Comparison of ENCODE assay signal across 8 mouse cellular contexts in the genomic region with DNA sequence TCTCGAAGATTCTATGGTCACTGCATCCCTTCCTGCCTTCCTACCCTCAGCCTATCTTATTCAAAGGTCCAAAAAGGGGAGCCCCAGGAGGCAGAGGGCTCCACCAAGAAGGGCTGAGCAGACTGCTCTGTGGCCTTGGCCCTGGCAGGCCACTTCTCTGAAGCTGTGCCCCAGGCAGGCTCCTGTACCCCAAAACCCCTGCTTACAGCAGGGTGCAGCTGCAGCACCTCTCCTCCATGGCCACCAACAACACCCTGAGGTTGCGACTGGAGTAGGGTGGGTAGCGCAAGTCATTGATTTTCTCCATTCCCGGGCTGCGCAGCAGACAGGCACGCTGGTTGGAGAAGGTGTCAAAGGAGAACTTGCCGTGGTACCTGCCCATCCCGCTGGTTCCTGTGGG. TPM values are rescaled to one million over a fixed set of nuclear protein-coding genes. Genes with fewer than 3 reads are reported as not detected.
DNase-seq lines count a peak whose midpoint lies in the region; ATAC-seq and TF ChIP-seq lines count a peak whose summit lies in the region.

No protein-coding gene starts in this region.

- H3K27me3 ChIP-seq in heart, embryonic 14.5 days (ENCODE audit: control insufficient read depth, insufficient read depth, low read length): no peaks in the 10 kb centered on the region
- H3K27me3 ChIP-seq in forebrain, postnatal 0 days (ENCODE audit: insufficient read depth, low read length): no peaks in the 10 kb centered on the region

- peak overlapping the region; percentile 83 to 91; a peak in 2 of 4 replicates for H3K27ac ChIP-seq in heart, embryonic 14.5 days (replicated peaks in 1 of 2; ENCODE audit: control insufficient read depth in 1 of 2, insufficient read depth in 1 of 2, low read depth in 2 of 2, low read length in 2 of 2)
- H3K27ac ChIP-seq in ES-E14 (ENCODE audit: insufficient read depth, low read depth, low read length, poor library complexity, severe bottlenecking) (0 out of 2 replicates have a peak overlapping the region, but pooled peaks have one; percentile 2), macrophage (peak overlapping the region; percentile 100)
- H3K27ac ChIP-seq in forebrain, postnatal 0 days (ENCODE audit: low read depth, low read length): no peak overlapping the region

- peak overlapping the region; percentile 82 for H3K9ac ChIP-seq in heart, embryonic 14.5 days (ENCODE audit: low read length)
- H3K9ac ChIP-seq in ES-E14 (ENCODE audit: insufficient read depth, low read depth, low read length, poor library complexity, severe bottlenecking): peak overlapping the region; percentile 82
- no peak overlapping the region for H3K9ac ChIP-seq in forebrain, postnatal 0 days

- no peak for TF ChIP-seq CTCF in forebrain, postnatal 0 days (IDR thresholded peaks at IDR 0.05; ENCODE audit: low read depth)

- WGBS in heart, embryonic 14.5 days: 87% methylated on average over 8 of the region's 8 CpGs
- WGBS in forebrain, postnatal 0 days: 87% methylated on average over 8 of the region's 8 CpGs
- WGBS in macrophage (ENCODE audit: missing documents): 81% methylated on average over 8 of the region's 8 CpGs

- H3K4me1 ChIP-seq in heart, embryonic 14.5 days (ENCODE audit: control insufficient read depth in 2 of 2, insufficient read depth in 2 of 2, low read length in 2 of 2): peaks cover 10 to 14% of the 10 kb centered on the region in 2 experiments
- peaks cover 0 to 4% of the 10 kb centered on the region in 2 experiments; a peak in 1 of 4 replicates for H3K4me1 ChIP-seq in ES-E14 (ENCODE audit: control insufficient read depth in 2 of 2, insufficient read depth in 2 of 2, low read length in 2 of 2, poor library complexity in 1 of 2)
- peaks cover 11% of the 10 kb centered on the region; the same call in 1 of the 2 replicates for H3K4me1 ChIP-seq in forebrain, postnatal 0 days (ENCODE audit: insufficient read depth)

- no peaks in the 10 kb centered on the region for H3K9me3 ChIP-seq in heart, embryonic 14.5 days (ENCODE audit: control insufficient read depth, low read length)
- no peaks in the 10 kb centered on the region for H3K9me3 ChIP-seq in ES-E14 (ENCODE audit: control insufficient read depth, insufficient read depth, low read depth, low read length)
- H3K9me3 ChIP-seq in forebrain, postnatal 0 days (ENCODE audit: low read length): no peaks in the 10 kb centered on the region

- peak overlapping the region; percentile 92 for H3K4me2 ChIP-seq in heart, embryonic 14.5 days (ENCODE audit: low read length)
- peak overlapping the region; percentile 74 for H3K4me2 ChIP-seq in forebrain, postnatal 0 days (ENCODE audit: low read depth)

- in situ Hi-C loops in ES-E14 (cut with MboI; ENCODE audit: low sequenced_read_pairs in 2 of 2, unreplicated experiment in 2 of 2): no loop called here

- no peak for ATAC-seq in heart, embryonic 14.5 days (ENCODE audit: insufficient number of reproducible peaks, insufficient read depth, low FRiP score, low read depth)
- no peak for ATAC-seq in forebrain, postnatal 0 days

- peak overlapping the region; percentile 55 to 70 for H3K4me3 ChIP-seq in heart, embryonic 14.5 days (ENCODE audit: control insufficient read depth in 1 of 2, insufficient read depth in 1 of 2, low read depth in 1 of 2, low read length in 2 of 2)
- H3K4me3 ChIP-seq in ES-E14 (ENCODE audit: insufficient read depth in 1 of 2, low read depth in 1 of 2, low read length in 2 of 2, poor library complexity in 1 of 2, severe bottlenecking in 1 of 2): peak overlapping the region; percentile 76 to 78
- no peak overlapping the region for H3K4me3 ChIP-seq in forebrain, postnatal 0 days (ENCODE audit: low read depth, low read length)
- H3K4me3 ChIP-seq in macrophage (ENCODE audit: inconsistent target): peak overlapping the region; percentile 62

- H3K79me2 ChIP-seq in macrophage (ENCODE audit: inconsistent target): peaks cover 41% of the 10 kb centered on the region

- peaks cover 28% of the 10 kb centered on the region for H3K36me3 ChIP-seq in heart, embryonic 14.5 days (ENCODE audit: control insufficient read depth, insufficient read depth, low read length)
- H3K36me3 ChIP-seq in ES-E14 (ENCODE audit: control insufficient read depth, insufficient read depth, low read length, poor library complexity, severe bottlenecking) (peaks cover 13% of the 10 kb centered on the region), macrophage (ENCODE audit: inconsistent target) (peaks cover 33% of the 10 kb centered on the region; the same call in 1 of the 2 replicates)
- peaks cover 19% of the 10 kb centered on the region for H3K36me3 ChIP-seq in forebrain, postnatal 0 days (ENCODE audit: insufficient read depth)

- DNase-seq in heart, adult 18-20 months: no peak
- no peak for DNase-seq in ES-E14 (ENCODE audit: low read depth, low spot score)
- no peak for DNase-seq in forebrain, postnatal 0 days
- DNase-seq in yolk sac, embryonic 10.5 days (ENCODE audit: low spot score): no peak
- DNase-seq in thymus, postnatal 36 days: no peak
- no peak for DNase-seq in layer of hippocampus, adult 11-12 months (ENCODE audit: low spot score)

TF ChIP-seq in ES-E14, 5 proteins besides CTCF, POLR2A, EP300 and RAD21:
- no peak for TF ChIP-seq ZC3H11A (IDR thresholded peaks at IDR 0.05; ENCODE audit: borderline replicate concordance, low read depth, low read length)
- no peak for TF ChIP-seq HCFC1 (IDR thresholded peaks at IDR 0.05; ENCODE audit: borderline replicate concordance, insufficient read depth, low read length)
- no peak for TF ChIP-seq CHD2 (IDR thresholded peaks at IDR 0.05; ENCODE audit: low read depth, low read length)
- TF ChIP-seq ZNF384 (IDR thresholded peaks at IDR 0.05; ENCODE audit: low read depth, low read length): no peak
- no peak for TF ChIP-seq MAFK (IDR thresholded peaks at IDR 0.05; ENCODE audit: insufficient read depth, low read depth, low read length)
TF ChIP-seq in ES-E14: peak in this region for 0.

RNA-seq across cellular contexts. Expression of gene Ndufs8, which starts 1.1 kb away (rescaled TPM):
- 479 and 507 TPM in 2 replicates for polyA plus RNA-seq in heart, embryonic 14.5 days (2014; fragmentation: Nextera tagmentation; extraction: Ambion mirVana)
- total RNA-seq in heart, adult 18-20 months (2021): 100 to 1,000 TPM; 489 to 502 TPM
- 134 and 135 TPM in 2 replicates for total RNA-seq in ES-E14 (2012; rRNA removed)
- 137 and 148 TPM in 2 replicates for total RNA-seq in forebrain, postnatal 0 days (2014; rRNA removed)
- 261 and 281 TPM in 2 replicates for polyA plus RNA-seq in forebrain, postnatal 0 days (2015; fragmentation: Nextera tagmentation; extraction: Ambion mirVana)
- 10 to 100 TPM in 13 of 26 experiments, 1 to 10 TPM in 13; 3.0 to 21.4 (median 9.9) TPM for total RNA-seq in macrophage (2018; cell fraction: chromatin; rRNA removed)
- total RNA-seq in macrophage (2018; cell fraction: cytosol; rRNA removed): 10 to 100 TPM; 59.2 to 98.0 (median 81.8) TPM
- total RNA-seq in macrophage (2018; cell fraction: nucleus; rRNA removed): 10 to 100 TPM in 22 of 26 experiments, 1 to 10 TPM in 4; 7.7 to 35.0 (median 19.8) TPM
- polyA plus RNA-seq in macrophage (2018): 65.9 to 103 TPM (median 95.7 TPM) in 3 replicates

RNA-seq across cellular contexts. Expression of gene Tcirg1, which starts 6.8 kb away (rescaled TPM):
- 16.1 and 17.1 TPM in 2 replicates for polyA plus RNA-seq in heart, embryonic 14.5 days (2014; fragmentation: Nextera tagmentation; extraction: Ambion mirVana)
- total RNA-seq in heart, adult 18-20 months (2021): 1 to 10 TPM; 8.0 to 9.2 TPM
- total RNA-seq in ES-E14 (2012; rRNA removed): 55.2 and 75.8 TPM in 2 replicates
- total RNA-seq in forebrain, postnatal 0 days (2014; rRNA removed): 21.4 and 23.5 TPM in 2 replicates
- 9.3 and 9.9 TPM in 2 replicates for polyA plus RNA-seq in forebrain, postnatal 0 days (2015; fragmentation: Nextera tagmentation; extraction: Ambion mirVana)
- total RNA-seq in macrophage (2018; cell fraction: chromatin; rRNA removed): 1,000 to 10,000 TPM; 2,108 to 6,099 (median 4,045) TPM
- 100 to 1,000 TPM; 327 to 726 (median 484) TPM for total RNA-seq in macrophage (2018; cell fraction: cytosol; rRNA removed)
- total RNA-seq in macrophage (2018; cell fraction: nucleus; rRNA removed): 1,000 to 10,000 TPM; 1,431 to 3,048 (median 2,231) TPM
- 359 to 665 TPM (median 410 TPM) in 3 replicates for polyA plus RNA-seq in macrophage (2018)

RNA-seq across cellular contexts. Expression of gene Aldh3b1, which starts 15.9 kb away (rescaled TPM):
- 2.3 and 2.9 TPM in 2 replicates for polyA plus RNA-seq in heart, embryonic 14.5 days (2014; fragmentation: Nextera tagmentation; extraction: Ambion mirVana)
- 1 to 10 TPM; 1.3 to 2.0 TPM for total RNA-seq in heart, adult 18-20 months (2021)
- total RNA-seq in ES-E14 (2012; rRNA removed): 0.76 and 1.4 TPM in 2 replicates
- 1.7 and 4.2 TPM in 2 replicates for total RNA-seq in forebrain, postnatal 0 days (2014; rRNA removed)
- 3.6 and 4.1 TPM in 2 replicates for polyA plus RNA-seq in forebrain, postnatal 0 days (2015; fragmentation: Nextera tagmentation; extraction: Ambion mirVana)
- 10 to 100 TPM in 22 of 26 experiments, 1 to 10 TPM in 4; 6.7 to 54.0 (median 33.8) TPM for total RNA-seq in macrophage (2018; cell fraction: chromatin; rRNA removed)
- 10 to 100 TPM; 53.2 to 92.7 (median 74.8) TPM for total RNA-seq in macrophage (2018; cell fraction: cytosol; rRNA removed)
- 10 to 100 TPM; 15.3 to 80.6 (median 43.0) TPM for total RNA-seq in macrophage (2018; cell fraction: nucleus; rRNA removed)
- polyA plus RNA-seq in macrophage (2018): 57.7 to 77.8 TPM (median 67.9 TPM) in 3 replicates

RNA-seq across cellular contexts. Expression of gene Unc93b1, which starts 21.3 kb away (rescaled TPM):
- 11.2 and 14.5 TPM in 2 replicates for polyA plus RNA-seq in heart, embryonic 14.5 days (2014; fragmentation: Nextera tagmentation; extraction: Ambion mirVana)
- total RNA-seq in heart, adult 18-20 months (2021): 10 to 100 TPM; 17.7 to 23.9 TPM
- 3.9 and 9.5 TPM in 2 replicates for total RNA-seq in ES-E14 (2012; rRNA removed)
- 8.6 and 10.8 TPM in 2 replicates for total RNA-seq in forebrain, postnatal 0 days (2014; rRNA removed)
- polyA plus RNA-seq in forebrain, postnatal 0 days (2015; fragmentation: Nextera tagmentation; extraction: Ambion mirVana): 10.6 and 13.2 TPM in 2 replicates
- total RNA-seq in macrophage (2018; cell fraction: chromatin; rRNA removed): 1,000 to 10,000 TPM in 8 of 26 experiments, 100 to 1,000 TPM in 18; 216 to 1,289 (median 786) TPM
- 1,000 to 10,000 TPM in 1 of 26 experiments, 100 to 1,000 TPM in 25; 460 to 1,074 (median 715) TPM for total RNA-seq in macrophage (2018; cell fraction: cytosol; rRNA removed)
- total RNA-seq in macrophage (2018; cell fraction: nucleus; rRNA removed): 1,000 to 10,000 TPM in 15 of 26 experiments, 100 to 1,000 TPM in 11; 504 to 1,525 (median 1,073) TPM
- 421 to 814 TPM (median 651 TPM) in 3 replicates for polyA plus RNA-seq in macrophage (2018)

RNA-seq across cellular contexts. Expression of gene Aldh3b3, which starts 44.8 kb away (rescaled TPM):
- not detected in 2 replicates for polyA plus RNA-seq in heart, embryonic 14.5 days (2014; fragmentation: Nextera tagmentation; extraction: Ambion mirVana)
- under 1 TPM; 0.28 to 0.30 TPM for total RNA-seq in heart, adult 18-20 months (2021)
- not detected in 2 replicates for total RNA-seq in ES-E14 (2012; rRNA removed)
- total RNA-seq in forebrain, postnatal 0 days (2014; rRNA removed): not detected in 2 replicates
- not detected in 2 replicates for polyA plus RNA-seq in forebrain, postnatal 0 days (2015; fragmentation: Nextera tagmentation; extraction: Ambion mirVana)
- total RNA-seq in macrophage (2018; cell fraction: chromatin; rRNA removed): under 1 TPM in 1 of 26 experiments, not detected in 25; 0.29 TPM
- not detected for total RNA-seq in macrophage (2018; cell fraction: cytosol; rRNA removed)
- total RNA-seq in macrophage (2018; cell fraction: nucleus; rRNA removed): under 1 TPM in 1 of 26 experiments, not detected in 25; 0.69 TPM
- polyA plus RNA-seq in macrophage (2018): not detected in 3 replicates
